Mouse (Mus musculus) C2C12 (cell line): Measurements from ENCODE around the gene Hist1h3b. TPM values are rescaled to one million over a fixed set of nuclear protein-coding genes. Genes with fewer than 3 reads are reported as not detected.

Experiments
- H3K27me3 ChIP-seq: one replicate; pipeline ENCODE4 v1.6.1; 2011; ENCODE audit not compliant: control insufficient read depth, insufficient read depth, insufficient read length
- H3K36me3 ChIP-seq: one replicate; pipeline ENCODE4 v1.6.1; 2011; ENCODE audit not compliant: control insufficient read depth, insufficient read depth
- H3K4me3 ChIP-seq: one replicate; pipeline ENCODE4 v1.5.1; 2011; ENCODE audit warnings: mild to moderate bottlenecking, control low read depth; ENCODE audit not compliant: poor library complexity, insufficient read depth, severe bottlenecking
- H3K79me2 ChIP-seq: one replicate; pipeline ENCODE4 v1.6.1; 2011; ENCODE audit not compliant: control insufficient read depth, insufficient read depth
- H3K79me3 ChIP-seq: one replicate; pipeline ENCODE4 v1.6.1; 2011; ENCODE audit warnings: low read depth, control low read depth
- H3ac ChIP-seq: one replicate; pipeline ENCODE3; 2011; ENCODE audit warnings: low read depth; ENCODE audit not compliant: control insufficient read depth, insufficient read length
- CEBPB ChIP-seq: IDR thresholded peaks from one replicate; pipeline ENCODE4 v1.6.1; 2011; ENCODE audit warnings: low read depth, mild to moderate bottlenecking, control low read depth, moderate library complexity
- CTCF ChIP-seq: IDR thresholded peaks from one replicate; pipeline ENCODE4 v1.5.1; 2011; ENCODE audit not compliant: control insufficient read depth, insufficient read depth, insufficient read length
- FOSL1 ChIP-seq: IDR thresholded peaks from one replicate; pipeline ENCODE4 v1.8.0; 2011; ENCODE audit warnings: mild to moderate bottlenecking, low read length; ENCODE audit not compliant: poor library complexity, insufficient read depth, severe bottlenecking
- MAX ChIP-seq: IDR thresholded peaks from one replicate; pipeline ENCODE4 v1.6.1; 2011; ENCODE audit warnings: mild to moderate bottlenecking, control low read depth
- MYOD1 ChIP-seq: IDR thresholded peaks from one replicate; pipeline ENCODE4 v1.6.1; 2011; ENCODE audit warnings: low read depth; ENCODE audit not compliant: control insufficient read depth, insufficient read length
- MYOG ChIP-seq: IDR thresholded peaks from one replicate; pipeline ENCODE4 v1.6.1; 2011; ENCODE audit not compliant: control insufficient read depth, insufficient read length; ENCODE audit errors: extremely low read depth
- USF1 ChIP-seq: IDR thresholded peaks from one replicate; pipeline ENCODE4 v1.6.1; 2011; ENCODE audit warnings: low read depth, mild to moderate bottlenecking, control low read depth, moderate library complexity
- polyA plus RNA-seq: library from polyadenylated mRNA; unstranded; fragments of >200 nt; fragmentation: generic; extraction: Trizol; gene quantifications from one replicate; pipeline ENCODE4 v1.2.1, GENCODE M21; 2012; ENCODE audit warnings: missing spikeins

Hist1h3b gene
- polyA plus RNA-seq, 1 experiment = 2.0 TPM

- no peaks in the 10 kb centered on the region for H3K27me3 ChIP-seq
- no peaks in the 10 kb centered on the region for H3K79me3 ChIP-seq
- TF ChIP-seq USF1 (no peak), MAX (no peak), FOSL1 (no peak), CTCF (no peak), CEBPB (no peak), MYOD1 (no peak), MYOG (no peak)
- H3K4me3 ChIP-seq = no peak overlapping the region
- H3ac ChIP-seq = peak overlapping the region; percentile 56
- H3K36me3 ChIP-seq = no peaks in the 10 kb centered on the region
- H3K79me2 ChIP-seq = no peaks in the 10 kb centered on the region
Measured at GRCm38 (mm10) chr13:23757211-23757773, 5.2 kb downstream of the Hist1h3b start.

GRCm38 (mm10) chr13:23757921-23758320 lies 5.9 kb downstream of the Hist1h3b start:
- no peaks in the 10 kb centered on the region for H3K36me3 ChIP-seq
- H3K4me3 ChIP-seq = no peak overlapping the region
- no peak for TF ChIP-seq MYOD1
- no peak for TF ChIP-seq FOSL1
- TF ChIP-seq MAX = no peak
- no peak for TF ChIP-seq USF1
- TF ChIP-seq CTCF = no peak
- H3K79me3 ChIP-seq = no peaks in the 10 kb centered on the region
- no peaks in the 10 kb centered on the region for H3K79me2 ChIP-seq
- H3ac ChIP-seq = no peak overlapping the region
- H3K27me3 ChIP-seq = no peaks in the 10 kb centered on the region

DNA sequence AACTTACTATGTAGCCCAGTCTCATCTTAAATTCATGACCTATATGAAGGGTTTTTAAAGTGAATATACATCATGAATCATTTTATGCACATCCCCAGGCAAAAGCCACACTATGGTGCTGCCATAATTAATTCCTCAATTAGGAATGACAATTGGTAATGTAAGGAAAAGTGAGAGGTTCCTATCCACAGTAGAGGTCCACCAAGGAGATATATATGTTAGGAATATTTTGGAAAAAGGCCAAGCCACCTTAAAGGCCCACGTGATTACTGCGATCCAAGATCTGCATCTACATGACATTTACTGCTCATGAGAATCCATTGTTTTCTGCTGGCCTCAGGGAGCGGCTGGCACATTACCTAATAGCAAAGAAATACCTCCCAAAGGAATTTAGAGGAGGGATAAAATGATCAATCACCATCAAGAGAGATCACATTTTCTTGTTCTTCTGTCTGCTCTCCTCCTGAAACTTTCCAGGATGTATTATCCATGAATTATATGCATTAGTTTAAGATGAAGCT lies 7.2 kb downstream of the Hist1h3b start:
- no peak for TF ChIP-seq MAX
- Histone ChIP-seq H3K79me3 (no peaks in the 10 kb centered on the region), H3K4me3 (no peak overlapping the region), H3K36me3 (no peaks in the 10 kb centered on the region), H3K27me3 (no peaks in the 10 kb centered on the region), H3ac (no peak overlapping the region), H3K79me2 (no peaks in the 10 kb centered on the region)

DNA sequence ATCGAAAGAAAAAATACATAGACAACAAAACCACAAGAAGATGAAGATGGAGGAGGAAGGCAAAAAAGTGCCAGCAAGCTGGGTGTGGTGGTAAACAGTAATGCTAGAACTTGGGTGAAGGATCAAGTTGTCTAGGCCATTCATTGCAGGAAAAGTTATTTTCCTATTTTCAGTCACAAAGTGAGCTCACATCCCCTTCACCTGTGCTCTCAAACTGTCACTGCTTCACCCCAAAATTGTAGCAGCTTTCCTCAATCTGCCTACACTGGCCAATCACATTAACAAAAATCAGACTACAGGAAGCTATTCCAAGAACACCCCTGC lies 7.8 kb downstream of the Hist1h3b start:
- Histone ChIP-seq H3K79me3 (no peaks in the 10 kb centered on the region), H3K27me3 (no peaks in the 10 kb centered on the region), H3K4me3 (no peak overlapping the region), H3K36me3 (no peaks in the 10 kb centered on the region), H3ac (peak overlapping the region; percentile 24), H3K79me2 (no peaks in the 10 kb centered on the region)
- no peak for TF ChIP-seq CTCF
- no peak for TF ChIP-seq CEBPB
- no peak for TF ChIP-seq MAX
- TF ChIP-seq MYOG = no peak
- no peak for TF ChIP-seq USF1
- no peak for TF ChIP-seq MYOD1

- Histone ChIP-seq H3K27me3 (no peaks in the 10 kb centered on the region), H3ac (peak overlapping the region; percentile 18), H3K79me2 (no peaks in the 10 kb centered on the region), H3K36me3 (no peaks in the 10 kb centered on the region), H3K79me3 (no peaks in the 10 kb centered on the region), H3K4me3 (peak overlapping the region; percentile 24)
- TF ChIP-seq CEBPB (no peak), FOSL1 (no peak), MYOD1 (no peak), MAX (no peak), USF1 (no peak), CTCF (no peak), MYOG (no peak)
Measured at GRCm38 (mm10) chr13:23760240-23760971, 8.3 kb downstream of the Hist1h3b start.
